Mouse (Mus musculus) kidney, embryonic 16.5 days (tissue): Measurements from ENCODE around the gene Asprv1. TPM values are rescaled to one million over a fixed set of nuclear protein-coding genes. Genes with fewer than 3 reads are reported as not detected.

ENCODE experiments used
- ATAC-seq: fragments of 200-750 bp; cut with Nextera tagmentation; 2 replicates; pipeline ENCODE4 v1.8.0; 2017; ENCODE audit warnings: moderate TSS enrichment; ENCODE audit not compliant: low FRiP score, low TSS enrichment
- H3K27ac ChIP-seq: fragments of 300-500 bp; sonication (generic); 2 replicates; pipeline ENCODE4 v1.5.1; 2014; ENCODE audit warnings: low read length
- H3K27me3 ChIP-seq: fragments of 300-500 bp; sonication (generic); 2 replicates; pipeline ENCODE4 v1.6.1; 2014; ENCODE audit warnings: low read length, control low read depth, mixed read lengths; ENCODE audit not compliant: insufficient read depth
- H3K36me3 ChIP-seq: fragments of 300-500 bp; sonication (generic); 2 replicates; pipeline ENCODE4 v1.6.1; 2014; ENCODE audit warnings: low read length, control low read depth, mixed read lengths; ENCODE audit not compliant: insufficient read depth
- H3K4me1 ChIP-seq: fragments of 300-500 bp; sonication (generic); 2 replicates; pipeline ENCODE4 v1.6.1; 2014; ENCODE audit warnings: low read length, control low read depth, mixed read lengths; ENCODE audit not compliant: insufficient read depth
- H3K4me2 ChIP-seq: fragments of 300-500 bp; sonication (generic); replicated peaks from 2 replicates; pipeline ENCODE4 v1.6.1; 2014; ENCODE audit warnings: low read depth, low read length
- H3K4me3 ChIP-seq: fragments of 300-500 bp; sonication (generic); 2 replicates; pipeline ENCODE4 v1.5.1; 2014; ENCODE audit warnings: mild to moderate bottlenecking, low read length
- H3K9ac ChIP-seq: fragments of 300-500 bp; sonication (generic); replicated peaks from 2 replicates; pipeline ENCODE4 v1.6.1; 2014; ENCODE audit warnings: low read length
- H3K9me3 ChIP-seq: fragments of 300-500 bp; sonication (generic); 2 replicates; pipeline ENCODE4 v1.6.1; 2016; ENCODE audit warnings: low read length, control low read depth
- WGBS: fragments of 180-500 bp; shearing (Covaris S2); extraction: QIAGEN DNeasy Blood & Tissue Kit; methylation state at CpG from one replicate; pipeline ENCODE4 v1.1.7; 2014; 5-methylcytosine and 5-hydroxymethylcytosine counted together
- polyA plus RNA-seq: library from polyadenylated mRNA; unstranded; fragments of >200 nt; fragmentation: Nextera tagmentation; extraction: Ambion mirVana; gene quantifications from 2 replicates; pipeline ENCODE4 v1.2.1, GENCODE M21; 2015

The Asprv1 gene
- polyA plus RNA-seq, 1 experiment from 2014 or later = 0.89 TPM

- no peak overlapping the region for H3K9ac ChIP-seq
- ATAC-seq = no peak
- no peak overlapping the region for H3K4me3 ChIP-seq
- WGBS = 74% methylated on average over 9 of the region's 9 CpGs
- peaks cover 31% of the 10 kb centered on the region for H3K36me3 ChIP-seq
- H3K27ac ChIP-seq = no peak overlapping the region
- H3K9me3 ChIP-seq = no peaks in the 10 kb centered on the region
- no peak overlapping the region for H3K4me2 ChIP-seq
- H3K4me1 ChIP-seq = no peaks in the 10 kb centered on the region
- no peaks in the 10 kb centered on the region for H3K27me3 ChIP-seq
Observed at GRCm38 (mm10) chr6:86654270-86654916, 26.4 kb downstream of the Asprv1 start.

GRCm38 (mm10) chr6:86658501-86658900 is 30.5 kb downstream of the Asprv1 start:
- no peak overlapping the region for H3K4me2 ChIP-seq
- H3K9me3 ChIP-seq = no peaks in the 10 kb centered on the region
- no peak overlapping the region for H3K9ac ChIP-seq
- H3K27ac ChIP-seq = no peak overlapping the region
- H3K4me3 ChIP-seq = no peak overlapping the region
- no peaks in the 10 kb centered on the region for H3K4me1 ChIP-seq
- no peaks in the 10 kb centered on the region for H3K27me3 ChIP-seq
- H3K36me3 ChIP-seq = peaks cover 25% of the 10 kb centered on the region
- WGBS = 77% methylated on average over 3 of the region's 3 CpGs
- no peak for ATAC-seq

DNA sequence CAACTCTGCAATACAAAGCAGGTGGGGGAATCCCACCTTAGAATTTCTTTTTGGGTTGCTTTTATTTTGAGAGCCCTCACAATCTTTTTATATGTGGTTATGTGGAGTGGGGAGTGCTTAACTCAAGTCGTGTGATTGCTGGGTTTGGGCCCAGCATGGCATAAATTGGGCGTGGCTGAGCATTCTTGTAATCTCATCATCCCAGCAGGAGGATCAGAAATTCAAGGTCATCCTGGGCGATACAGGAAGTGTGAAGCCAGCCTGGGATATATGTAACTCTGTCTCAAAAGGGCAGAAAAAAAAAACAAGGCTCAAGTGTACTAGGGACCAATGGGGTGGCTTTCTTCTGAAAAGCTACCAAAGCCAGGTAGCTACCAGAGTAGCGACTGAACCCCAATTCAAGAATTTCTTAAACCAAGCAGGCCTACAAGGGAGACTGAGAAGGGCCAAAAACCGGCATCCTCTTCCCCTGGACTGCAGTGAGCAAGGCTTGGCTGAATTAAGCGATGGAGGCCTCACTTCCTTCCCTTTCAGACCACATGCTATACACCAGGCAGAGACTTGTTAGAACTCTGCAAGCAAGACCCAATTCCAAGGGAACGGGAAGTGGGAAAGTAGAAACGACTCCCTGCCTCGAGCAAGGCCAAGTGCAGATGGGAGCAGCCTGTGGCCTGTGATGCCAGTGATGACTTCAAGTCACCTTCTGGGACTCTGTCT is 32.4 kb downstream of the Asprv1 start:
- no peaks in the 10 kb centered on the region for H3K4me1 ChIP-seq

DNA sequence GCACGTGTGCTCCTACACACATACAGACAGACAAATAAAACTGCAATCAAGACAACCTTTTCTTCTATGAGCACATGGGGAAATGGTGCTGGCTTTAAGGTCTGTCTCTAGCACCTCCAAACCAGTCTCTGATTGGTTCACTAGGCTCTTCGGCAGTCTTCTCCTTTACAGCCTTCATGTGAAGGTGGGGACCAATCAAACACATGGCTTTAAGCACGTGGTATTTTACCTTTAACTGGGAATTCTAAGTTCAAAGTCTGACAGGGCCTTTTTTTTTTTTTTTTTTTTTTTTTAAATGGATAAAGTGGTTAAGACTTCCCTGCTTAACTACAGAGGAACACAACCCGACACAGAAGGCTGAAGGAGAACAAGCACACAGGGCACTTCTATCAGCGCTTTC is 37.1 kb downstream of the Asprv1 start:
- Histone ChIP-seq H3K27ac (no peak overlapping the region), H3K9ac (no peak overlapping the region), H3K4me2 (no peak overlapping the region), H3K4me3 (no peak overlapping the region), H3K36me3 (peaks cover 21% of the 10 kb centered on the region), H3K9me3 (no peaks in the 10 kb centered on the region), H3K27me3 (no peaks in the 10 kb centered on the region), H3K4me1 (peaks cover 10% of the 10 kb centered on the region; the same call in 1 of the 2 replicates)
- 74% methylated on average over 5 of the region's 5 CpGs for WGBS
- ATAC-seq = no peak

More for the DNA sequence above, 32.4 kb downstream of the Asprv1 start:
- Histone ChIP-seq H3K9ac (no peak overlapping the region), H3K4me2 (no peak overlapping the region), H3K27ac (no peak overlapping the region), H3K36me3 (peaks cover 25% of the 10 kb centered on the region), H3K4me3 (no peak overlapping the region), H3K27me3 (no peaks in the 10 kb centered on the region), H3K9me3 (no peaks in the 10 kb centered on the region)
- ATAC-seq = no peak
- 71% methylated on average over 9 of the region's 9 CpGs for WGBS

- ATAC-seq = no peak
- H3K27ac ChIP-seq = no peak overlapping the region
- H3K9ac ChIP-seq = no peak overlapping the region
- no peaks in the 10 kb centered on the region for H3K27me3 ChIP-seq
- WGBS = 68% methylated on average over 17 of the region's 17 CpGs
- H3K4me3 ChIP-seq = no peak overlapping the region
- peaks cover 21% of the 10 kb centered on the region for H3K36me3 ChIP-seq
- peaks cover 10% of the 10 kb centered on the region; the same call in 1 of the 2 replicates for H3K4me1 ChIP-seq
- no peak overlapping the region for H3K4me2 ChIP-seq
- no peaks in the 10 kb centered on the region for H3K9me3 ChIP-seq
Observed at GRCm38 (mm10) chr6:86665560-86666307, 37.8 kb downstream of the Asprv1 start.

- H3K27ac ChIP-seq = no peak overlapping the region
- 91% methylated on average over 10 of the region's 10 CpGs for WGBS
- peaks cover 12% of the 10 kb centered on the region for H3K36me3 ChIP-seq
- ATAC-seq = no peak
- H3K27me3 ChIP-seq = no peaks in the 10 kb centered on the region
- H3K4me2 ChIP-seq = no peak overlapping the region
- no peak overlapping the region for H3K9ac ChIP-seq
- no peak overlapping the region for H3K4me3 ChIP-seq
- peaks cover 10% of the 10 kb centered on the region; the same call in 1 of the 2 replicates for H3K4me1 ChIP-seq
- no peaks in the 10 kb centered on the region for H3K9me3 ChIP-seq
Observed at GRCm38 (mm10) chr6:86667061-86667460, 39.1 kb downstream of the Asprv1 start.

DNA sequence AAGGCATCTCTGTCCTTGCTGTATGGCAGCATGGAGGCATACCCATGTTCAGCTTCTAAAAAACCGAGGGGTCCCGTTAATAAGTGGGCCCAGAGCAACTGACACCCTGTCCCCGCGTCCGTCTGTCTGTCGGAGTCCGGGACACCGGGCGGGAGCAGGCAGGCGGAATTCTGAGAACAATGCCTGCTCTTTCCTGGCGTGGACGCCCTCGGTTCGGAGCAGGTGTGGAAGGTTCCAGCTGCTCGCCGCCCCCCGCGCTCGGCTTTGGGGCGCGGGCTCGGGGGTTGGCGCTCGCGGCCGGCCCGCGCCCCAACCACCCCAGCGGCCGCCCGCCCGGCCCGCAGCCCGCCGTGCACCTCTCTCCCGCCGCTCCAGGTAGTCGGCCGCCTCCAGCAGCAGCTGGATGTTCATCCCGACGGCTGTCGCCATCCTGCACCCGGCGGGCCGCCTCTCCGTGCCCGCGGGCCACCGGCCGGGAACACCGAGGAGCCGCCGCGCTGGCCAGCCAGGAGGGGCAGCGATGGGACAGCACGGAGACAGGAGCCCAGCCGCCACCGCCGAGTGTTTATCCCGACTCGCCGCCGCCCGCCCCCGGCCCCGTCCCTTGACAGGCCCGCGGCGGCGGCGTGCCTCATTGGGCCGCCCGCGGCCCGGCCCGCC is 40.7 kb downstream of the Asprv1 start, which contains the start of gene Mxd1:
Gene Mxd1 (minus strand): TSS at position 582 of the 660 bp plus-strand sequence.
- Histone ChIP-seq H3K27ac (peak within 1 kb of the TSS; percentile 70), H3K4me1 (peaks cover 10% of the 10 kb centered on the region; the same call in 1 of the 2 replicates), H3K4me3 (peak within 1 kb of the TSS; percentile 85), H3K9ac (peak within 1 kb of the TSS; percentile 81), H3K36me3 (peaks cover 20% of the 10 kb centered on the region; the same call in 1 of the 2 replicates), H3K9me3 (no peaks in the 10 kb centered on the region), H3K4me2 (peak within 1 kb of the TSS; percentile 97), H3K27me3 (no peaks in the 10 kb centered on the region)
- ATAC-seq = no peak
- 2% methylated on average over 64 of the region's 76 CpGs for WGBS

- H3K4me3 ChIP-seq = peak overlapping the region; percentile 85
- peak; percentile 100 for ATAC-seq
- peak overlapping the region; percentile 70 for H3K27ac ChIP-seq
- H3K4me2 ChIP-seq = peak overlapping the region; percentile 87
- under 1% methylated on average over 36 of the region's 37 CpGs for WGBS
- peaks cover 22% of the 10 kb centered on the region; the same call in 1 of the 2 replicates for H3K36me3 ChIP-seq
- peaks cover 10% of the 10 kb centered on the region; the same call in 1 of the 2 replicates for H3K4me1 ChIP-seq
- H3K27me3 ChIP-seq = no peaks in the 10 kb centered on the region
- no peaks in the 10 kb centered on the region for H3K9me3 ChIP-seq
- peak overlapping the region; percentile 74 for H3K9ac ChIP-seq
Observed at GRCm38 (mm10) chr6:86669240-86669727, 41.3 kb downstream of the Asprv1 start.

- Histone ChIP-seq H3K27ac (no peak overlapping the region), H3K9me3 (no peaks in the 10 kb centered on the region), H3K4me3 (no peak overlapping the region), H3K4me1 (peaks cover 10% of the 10 kb centered on the region; the same call in 1 of the 2 replicates), H3K4me2 (no peak overlapping the region), H3K27me3 (no peaks in the 10 kb centered on the region), H3K9ac (no peak overlapping the region), H3K36me3 (peaks cover 30% of the 10 kb centered on the region; the same call in 1 of the 2 replicates)
- no peak for ATAC-seq
- 17% methylated on average over 2 of the region's 2 CpGs for WGBS
Observed at GRCm38 (mm10) chr6:86670873-86671272, 42.9 kb downstream of the Asprv1 start.
